Mouse (Mus musculus): ENCODE measurements around the gene Kcnab3. TPM values are rescaled to one million over a fixed set of nuclear protein-coding genes. Genes with fewer than 3 reads are reported as not detected.
"Not testable (repeated sequence)": the region's sequence is repeated elsewhere in the genome, so short reads cannot be mapped to it uniquely, and the experiment has no call there.

Kcnab3 gene
- polyA plus RNA-seq (2015; fragmentation: Nextera tagmentation; extraction: Ambion mirVana): 0.74 and 1.1 TPM in 2 replicates

- Histone ChIP-seq H3K36me3 (no peaks in the 10 kb centered on the region), H3K9ac (peak within 1 kb of the TSS; percentile 37), H3K27me3 (peaks cover 25% of the 10 kb centered on the region), H3K4me2 (peak within 1 kb of the TSS; percentile 92), H3K9me3 (no peaks in the 10 kb centered on the region), H3K27ac (peak within 1 kb of the TSS; percentile 36; the same call in 1 of the 2 replicates), H3K4me1 (peaks cover 43% of the 10 kb centered on the region), H3K4me3 (peak within 1 kb of the TSS; percentile 46)
- ATAC-seq (ENCODE audit: borderline replicate concordance, extremely low read depth, low FRiP score, low TSS enrichment): peak; percentile 58
- 9% methylated on average over 26 of the region's 26 CpGs for WGBS
Measured at GRCm38 (mm10) chr11:69325628-69326407, at the start of gene Kcnab3. Kcnab3 (plus strand) TSS chr11:69326258.

- Histone ChIP-seq H3K36me3 (no peaks in the 10 kb centered on the region), H3K9ac (no peak overlapping the region), H3K4me1 (no peaks in the 10 kb centered on the region), H3K4me3 (no peak overlapping the region), H3K9me3 (no peaks in the 10 kb centered on the region), H3K27ac (no peak overlapping the region), H3K4me2 (no peak overlapping the region), H3K27me3 (no peaks in the 10 kb centered on the region)
- 64% methylated on average over 5 of the region's 5 CpGs for WGBS
- ATAC-seq (ENCODE audit: borderline replicate concordance, extremely low read depth, low FRiP score, low TSS enrichment): no peak
Measured at GRCm38 (mm10) chr11:69277267-69277666, 48.8 kb upstream of the Kcnab3 start.

- H3K9ac ChIP-seq: no peak overlapping the region
- WGBS: 84% methylated on average over 5 of the region's 5 CpGs
- H3K9me3 ChIP-seq: no peaks in the 10 kb centered on the region
- H3K4me2 ChIP-seq: no peak overlapping the region
- ATAC-seq (ENCODE audit: borderline replicate concordance, extremely low read depth, low FRiP score, low TSS enrichment): no peak
- H3K27ac ChIP-seq: no peak overlapping the region
- H3K36me3 ChIP-seq: no peaks in the 10 kb centered on the region
- H3K27me3 ChIP-seq: no peaks in the 10 kb centered on the region
- no peak overlapping the region for H3K4me3 ChIP-seq
- no peaks in the 10 kb centered on the region for H3K4me1 ChIP-seq
Measured at GRCm38 (mm10) chr11:69291111-69291510, 34.9 kb upstream of the Kcnab3 start.

- WGBS: 83% methylated on average over 3 of the region's 3 CpGs
- no peak overlapping the region for H3K4me3 ChIP-seq
- H3K4me2 ChIP-seq: no peak overlapping the region
- H3K36me3 ChIP-seq: 0 out of 2 replicates have a peak, but pooled peaks cover 4% of the 10 kb centered on the region
- no peaks in the 10 kb centered on the region for H3K9me3 ChIP-seq
- ATAC-seq (ENCODE audit: borderline replicate concordance, extremely low read depth, low FRiP score, low TSS enrichment): no peak
- H3K27me3 ChIP-seq: no peaks in the 10 kb centered on the region
- no peak overlapping the region for H3K27ac ChIP-seq
- H3K9ac ChIP-seq: no peak overlapping the region
- no peaks in the 10 kb centered on the region for H3K4me1 ChIP-seq
Measured at GRCm38 (mm10) chr11:69295286-69295685, 30.8 kb upstream of the Kcnab3 start.

- no peak overlapping the region for H3K4me2 ChIP-seq
- no peak for ATAC-seq (ENCODE audit: borderline replicate concordance, extremely low read depth, low FRiP score, low TSS enrichment)
- H3K27ac ChIP-seq: no peak overlapping the region
- WGBS: 80% methylated on average over 2 of the region's 2 CpGs
- no peaks in the 10 kb centered on the region for H3K9me3 ChIP-seq
- no peak overlapping the region for H3K4me3 ChIP-seq
- peaks cover 21% of the 10 kb centered on the region for H3K36me3 ChIP-seq
- H3K9ac ChIP-seq: no peak overlapping the region
- no peaks in the 10 kb centered on the region for H3K4me1 ChIP-seq
- H3K27me3 ChIP-seq: no peaks in the 10 kb centered on the region
Measured at GRCm38 (mm10) chr11:69297799-69298198, 28.3 kb upstream of the Kcnab3 start.

GRCm38 (mm10) chr11:69298231-69298630 lies 27.8 kb upstream of the Kcnab3 start:
- H3K4me1 ChIP-seq: no peaks in the 10 kb centered on the region
- WGBS: 79% methylated on average over 7 of the region's 7 CpGs
- H3K36me3 ChIP-seq: peaks cover 25% of the 10 kb centered on the region
- no peaks in the 10 kb centered on the region for H3K27me3 ChIP-seq
- no peak overlapping the region for H3K4me3 ChIP-seq
- H3K27ac ChIP-seq: no peak overlapping the region
- H3K4me2 ChIP-seq: no peak overlapping the region
- no peak overlapping the region for H3K9ac ChIP-seq
- no peaks in the 10 kb centered on the region for H3K9me3 ChIP-seq
- no peak for ATAC-seq (ENCODE audit: borderline replicate concordance, extremely low read depth, low FRiP score, low TSS enrichment)

- H3K4me3 ChIP-seq: no peak overlapping the region
- no peaks in the 10 kb centered on the region for H3K4me1 ChIP-seq
- H3K27me3 ChIP-seq: no peaks in the 10 kb centered on the region
- WGBS: 77% methylated on average over 7 of the region's 7 CpGs
- no peaks in the 10 kb centered on the region for H3K9me3 ChIP-seq
- no peak overlapping the region for H3K27ac ChIP-seq
- H3K4me2 ChIP-seq: no peak overlapping the region
- H3K36me3 ChIP-seq: peaks cover 48% of the 10 kb centered on the region
- H3K9ac ChIP-seq: no peak overlapping the region
- no peak for ATAC-seq (ENCODE audit: borderline replicate concordance, extremely low read depth, low FRiP score, low TSS enrichment)
Measured at GRCm38 (mm10) chr11:69302817-69303216, 23.2 kb upstream of the Kcnab3 start.

GRCm38 (mm10) chr11:69305291-69305690 lies 20.8 kb upstream of the Kcnab3 start:
- H3K36me3 ChIP-seq: peaks cover 65% of the 10 kb centered on the region
- H3K27me3 ChIP-seq: no peaks in the 10 kb centered on the region
- H3K9me3 ChIP-seq: no peaks in the 10 kb centered on the region
- no peaks in the 10 kb centered on the region for H3K4me1 ChIP-seq
- no peak overlapping the region for H3K4me2 ChIP-seq
- H3K9ac ChIP-seq: no peak overlapping the region
- no peak overlapping the region for H3K4me3 ChIP-seq
- WGBS: 91% methylated on average over 9 of the region's 9 CpGs
- no peak for ATAC-seq (ENCODE audit: borderline replicate concordance, extremely low read depth, low FRiP score, low TSS enrichment)
- no peak overlapping the region for H3K27ac ChIP-seq

- peaks cover 68% of the 10 kb centered on the region for H3K36me3 ChIP-seq
- no peak for ATAC-seq (ENCODE audit: borderline replicate concordance, extremely low read depth, low FRiP score, low TSS enrichment)
- no peaks in the 10 kb centered on the region for H3K4me1 ChIP-seq
- no peak overlapping the region for H3K27ac ChIP-seq
- H3K9me3 ChIP-seq: no peaks in the 10 kb centered on the region
- no peaks in the 10 kb centered on the region for H3K27me3 ChIP-seq
- no peak overlapping the region for H3K4me2 ChIP-seq
- H3K9ac ChIP-seq: no peak overlapping the region
- 95% methylated on average over 2 of the region's 2 CpGs for WGBS
- no peak overlapping the region for H3K4me3 ChIP-seq
Measured at GRCm38 (mm10) chr11:69306039-69306438, 20.0 kb upstream of the Kcnab3 start.

GRCm38 (mm10) chr11:69311266-69311665 lies 14.8 kb upstream of the Kcnab3 start:
- WGBS: 72% methylated on average over 7 of the region's 7 CpGs
- no peaks in the 10 kb centered on the region for H3K9me3 ChIP-seq
- H3K4me2 ChIP-seq: no peak overlapping the region
- ATAC-seq (ENCODE audit: borderline replicate concordance, extremely low read depth, low FRiP score, low TSS enrichment): no peak
- H3K36me3 ChIP-seq: peaks cover 45% of the 10 kb centered on the region
- no peaks in the 10 kb centered on the region for H3K4me1 ChIP-seq
- H3K27me3 ChIP-seq: no peaks in the 10 kb centered on the region
- H3K27ac ChIP-seq: no peak overlapping the region
- no peak overlapping the region for H3K4me3 ChIP-seq
- no peak overlapping the region for H3K9ac ChIP-seq

- Histone ChIP-seq H3K27me3 (no peaks in the 10 kb centered on the region), H3K4me1 (no peaks in the 10 kb centered on the region), H3K4me2 (no peak overlapping the region), H3K9ac (no peak overlapping the region), H3K36me3 (peaks cover 37% of the 10 kb centered on the region), H3K9me3 (no peaks in the 10 kb centered on the region), H3K4me3 (no peak overlapping the region), H3K27ac (no peak overlapping the region)
- ATAC-seq (ENCODE audit: borderline replicate concordance, extremely low read depth, low FRiP score, low TSS enrichment): no peak
- 96% methylated on average over 6 of the region's 6 CpGs for WGBS
Measured at GRCm38 (mm10) chr11:69316361-69316760, 9.7 kb upstream of the Kcnab3 start.

GRCm38 (mm10) chr11:69318000-69318399 lies 8.1 kb upstream of the Kcnab3 start:
- H3K4me1 ChIP-seq: peaks cover 14% of the 10 kb centered on the region
- not testable (repeated sequence) for H3K9ac ChIP-seq; H3K9me3 ChIP-seq; H3K4me2 ChIP-seq; H3K4me3 ChIP-seq; ATAC-seq (ENCODE audit: borderline replicate concordance, extremely low read depth, low FRiP score, low TSS enrichment); H3K27ac ChIP-seq; H3K27me3 ChIP-seq
- WGBS: 79% methylated on average over 3 of the region's 3 CpGs
- H3K36me3 ChIP-seq: peaks cover 34% of the 10 kb centered on the region

Measured in lung, embryonic 15.5 days (tissue).